Mouse (Mus musculus) embryonic facial prominence, embryonic 14.5 days (tissue): ENCODE results near the gene Actn4. TPM values are rescaled to one million over a fixed set of nuclear protein-coding genes. Genes with fewer than 3 reads are reported as not detected.
A peak's percentile ranks its signal among the peaks of the same experiment; 100 is the strongest.

ENCODE experiments used
- ATAC-seq: fragments of 200-750 bp; cut with Nextera tagmentation; 2 replicates; pipeline ENCODE4 v1.8.0; 2017; ENCODE audit warnings: low read depth, moderate number of reproducible peaks, moderate TSS enrichment
- DNase-seq: peaks from one replicate; pipeline ENCODE4 v3.0.0-alpha.2; 2015; ENCODE audit warnings: low spot score
- H3K27ac ChIP-seq: fragments of 300-500 bp; sonication (generic); replicated peaks from 2 replicates; pipeline ENCODE4 v1.5.1; 2014; ENCODE audit warnings: low read depth, mild to moderate bottlenecking, low read length, moderate library complexity
- H3K27me3 ChIP-seq: fragments of 300-500 bp; sonication (generic); replicated peaks from 2 replicates; pipeline ENCODE4 v1.6.1; 2014; ENCODE audit warnings: low read length; ENCODE audit not compliant: control insufficient read depth, insufficient read depth
- H3K36me3 ChIP-seq: fragments of 300-500 bp; sonication (generic); 2 replicates; pipeline ENCODE4 v1.6.1; 2014; ENCODE audit warnings: low read length, mixed read lengths; ENCODE audit not compliant: control insufficient read depth, insufficient read depth
- H3K4me1 ChIP-seq: fragments of 300-500 bp; sonication (generic); 2 replicates; pipeline ENCODE4 v1.6.1; 2014; ENCODE audit warnings: antibody characterized with exemption, low read length; ENCODE audit not compliant: control insufficient read depth, insufficient read depth
- H3K4me2 ChIP-seq: fragments of 300-500 bp; sonication (generic); 2 replicates; pipeline ENCODE4 v1.6.1; 2014; ENCODE audit warnings: low read depth, mild to moderate bottlenecking, low read length, moderate library complexity, mixed read lengths
- H3K4me3 ChIP-seq: fragments of 300-500 bp; sonication (generic); 2 replicates; pipeline ENCODE4 v1.5.1; 2014; ENCODE audit warnings: low read depth, mild to moderate bottlenecking, low read length
- H3K9ac ChIP-seq: fragments of 300-500 bp; sonication (generic); 2 replicates; pipeline ENCODE4 v1.6.1; 2014; ENCODE audit warnings: low read depth, mild to moderate bottlenecking, low read length, moderate library complexity, mixed read lengths
- H3K9me3 ChIP-seq: fragments of 300-500 bp; sonication (generic); 2 replicates; pipeline ENCODE4 v1.6.1; 2016; ENCODE audit warnings: low read length; ENCODE audit not compliant: control insufficient read depth
- WGBS: fragments of 180-500 bp; shearing (Covaris S2); extraction: QIAGEN DNeasy Blood & Tissue Kit; methylation state at CpG from one replicate; pipeline ENCODE4 v1.1.7; 2014; 5-methylcytosine and 5-hydroxymethylcytosine counted together
- polyA plus RNA-seq: library from polyadenylated mRNA; unstranded; fragments of >200 nt; fragmentation: Nextera tagmentation; extraction: Ambion mirVana; gene quantifications from 2 replicates; pipeline ENCODE4 v1.2.1, GENCODE M21; 2014

Actn4 gene
- polyA plus RNA-seq, 1 experiment from 2014 or later: 256 TPM

- peaks cover 16% of the 10 kb centered on the region; the same call in 1 of the 2 replicates for H3K36me3 ChIP-seq
- WGBS: 73% methylated on average over 7 of the region's 7 CpGs
- DNase-seq: no peak
- no peak overlapping the region for H3K4me3 ChIP-seq
- H3K27me3 ChIP-seq: no peaks in the 10 kb centered on the region
- peak overlapping the region; percentile 68 for H3K27ac ChIP-seq
- H3K4me1 ChIP-seq: peaks cover 35% of the 10 kb centered on the region
- H3K4me2 ChIP-seq: no peak overlapping the region
- no peaks in the 10 kb centered on the region for H3K9me3 ChIP-seq
- no peak overlapping the region for H3K9ac ChIP-seq
- ATAC-seq: no peak
Measured at GRCm38 (mm10) chr7:28939418-28940183, 22.5 kb downstream of the Actn4 start.

GRCm38 (mm10) chr7:28938654-28939053 is 23.5 kb downstream of the Actn4 start:
- Histone ChIP-seq H3K4me1 (peaks cover 31% of the 10 kb centered on the region), H3K36me3 (peaks cover 16% of the 10 kb centered on the region; the same call in 1 of the 2 replicates), H3K27me3 (no peaks in the 10 kb centered on the region), H3K9me3 (no peaks in the 10 kb centered on the region), H3K27ac (peak overlapping the region; percentile 68; the same call in 1 of the 2 replicates), H3K4me2 (no peak overlapping the region), H3K9ac (no peak overlapping the region), H3K4me3 (no peak overlapping the region)
- ATAC-seq: no peak
- no peak for DNase-seq
- 44% methylated on average over 4 of the region's 4 CpGs for WGBS

GRCm38 (mm10) chr7:28936787-28937186 is 25.4 kb downstream of the Actn4 start:
- Histone ChIP-seq H3K9ac (0 out of 2 replicates have a peak overlapping the region, but pooled peaks have one; percentile 23), H3K4me1 (peaks cover 21% of the 10 kb centered on the region), H3K27me3 (no peaks in the 10 kb centered on the region), H3K4me2 (no peak overlapping the region), H3K9me3 (no peaks in the 10 kb centered on the region), H3K36me3 (peaks cover 12% of the 10 kb centered on the region; the same call in 1 of the 2 replicates), H3K27ac (peak overlapping the region; percentile 39; the same call in 1 of the 2 replicates), H3K4me3 (no peak overlapping the region)
- 69% methylated on average over 4 of the region's 4 CpGs for WGBS
- no peak for DNase-seq
- no peak for ATAC-seq

GRCm38 (mm10) chr7:28933825-28934224 is 28.3 kb downstream of the Actn4 start:
- H3K27me3 ChIP-seq: no peaks in the 10 kb centered on the region
- ATAC-seq (no peak), DNase-seq (no peak)
- no peak overlapping the region for H3K4me2 ChIP-seq
- no peak overlapping the region for H3K27ac ChIP-seq
- no peak overlapping the region for H3K4me3 ChIP-seq
- H3K36me3 ChIP-seq: 0 out of 2 replicates have a peak, but pooled peaks cover 8% of the 10 kb centered on the region
- no peaks in the 10 kb centered on the region for H3K9me3 ChIP-seq
- H3K9ac ChIP-seq: no peak overlapping the region
- WGBS: 88% methylated on average over 2 of the region's 2 CpGs
- peaks cover 32% of the 10 kb centered on the region for H3K4me1 ChIP-seq

- H3K27ac ChIP-seq: no peak overlapping the region
- 0 out of 2 replicates have a peak, but pooled peaks have one; percentile 20 for ATAC-seq
- WGBS: 66% methylated on average over 6 of the region's 6 CpGs
- H3K9me3 ChIP-seq: no peaks in the 10 kb centered on the region
- H3K36me3 ChIP-seq: 0 out of 2 replicates have a peak, but pooled peaks cover 8% of the 10 kb centered on the region
- no peaks in the 10 kb centered on the region for H3K27me3 ChIP-seq
- H3K4me1 ChIP-seq: peaks cover 29% of the 10 kb centered on the region
- DNase-seq: peak; percentile 57
- H3K9ac ChIP-seq: no peak overlapping the region
- H3K4me3 ChIP-seq: no peak overlapping the region
- H3K4me2 ChIP-seq: no peak overlapping the region
Measured at GRCm38 (mm10) chr7:28932421-28933041, 29.6 kb downstream of the Actn4 start.

- Histone ChIP-seq H3K27ac (no peak overlapping the region; the same call in 1 of the 2 replicates), H3K9me3 (no peaks in the 10 kb centered on the region), H3K4me1 (peaks cover 29% of the 10 kb centered on the region), H3K36me3 (0 out of 2 replicates have a peak, but pooled peaks cover 8% of the 10 kb centered on the region), H3K4me2 (no peak overlapping the region), H3K27me3 (no peaks in the 10 kb centered on the region), H3K9ac (no peak overlapping the region), H3K4me3 (no peak overlapping the region)
- ATAC-seq (no peak), DNase-seq (no peak)
- WGBS: 85% methylated on average over 4 of the region's 4 CpGs
Measured at GRCm38 (mm10) chr7:28931695-28932039, 30.5 kb downstream of the Actn4 start.

- Histone ChIP-seq H3K27ac (peak overlapping the region; percentile 48), H3K36me3 (0 out of 2 replicates have a peak, but pooled peaks cover 5% of the 10 kb centered on the region), H3K9me3 (no peaks in the 10 kb centered on the region), H3K27me3 (no peaks in the 10 kb centered on the region), H3K9ac (no peak overlapping the region), H3K4me2 (no peak overlapping the region), H3K4me3 (no peak overlapping the region), H3K4me1 (peaks cover 29% of the 10 kb centered on the region)
- ATAC-seq (no peak; the same call in 1 of the 2 replicates), DNase-seq (no peak)
- 79% methylated on average over 7 of the region's 7 CpGs for WGBS
Measured at GRCm38 (mm10) chr7:28931032-28931694, 31.0 kb downstream of the Actn4 start.

- Histone ChIP-seq H3K9ac (peak overlapping the region; percentile 11; the same call in 1 of the 2 replicates), H3K27me3 (no peaks in the 10 kb centered on the region), H3K4me3 (no peak overlapping the region), H3K27ac (peak overlapping the region; percentile 48), H3K9me3 (no peaks in the 10 kb centered on the region), H3K36me3 (no peaks in the 10 kb centered on the region), H3K4me1 (peaks cover 35% of the 10 kb centered on the region), H3K4me2 (no peak overlapping the region)
- ATAC-seq (no peak), DNase-seq (no peak)
- WGBS: 55% methylated on average over 5 of the region's 5 CpGs
Measured at GRCm38 (mm10) chr7:28930320-28931031, 31.7 kb downstream of the Actn4 start.
